Mouse (Mus musculus) T-cell, adult 2 months (primary cell): ENCODE results near the gene S100a3.
A peak's percentile ranks its signal among the peaks of the same experiment; 100 is the strongest.

Experiments used
- DNase-seq: peaks from one replicate; pipeline ENCODE4 v3.0.0; 2022; ENCODE audit warnings: low spot score

Gene S100a3

GRCm38 (mm10) chr3:90601486-90602110 is 41.2 kb downstream of the S100a3 start, which contains the start of gene Gm42674:
Gene Gm42674, plus strand, starts transcription at chr3:90601904.
- DNase-seq = no peak

- no peak for DNase-seq
These were observed 43.2 kb downstream of the S100a3 start, which contains the start of gene S100a4 for GRCm38 (mm10) chr3:90603623-90604022. Gene S100a4, plus strand, starts transcription at chr3:90603771.

- DNase-seq = no peak
These were observed 44.0 kb downstream of the S100a3 start for GRCm38 (mm10) chr3:90604416-90604815.

DNA sequence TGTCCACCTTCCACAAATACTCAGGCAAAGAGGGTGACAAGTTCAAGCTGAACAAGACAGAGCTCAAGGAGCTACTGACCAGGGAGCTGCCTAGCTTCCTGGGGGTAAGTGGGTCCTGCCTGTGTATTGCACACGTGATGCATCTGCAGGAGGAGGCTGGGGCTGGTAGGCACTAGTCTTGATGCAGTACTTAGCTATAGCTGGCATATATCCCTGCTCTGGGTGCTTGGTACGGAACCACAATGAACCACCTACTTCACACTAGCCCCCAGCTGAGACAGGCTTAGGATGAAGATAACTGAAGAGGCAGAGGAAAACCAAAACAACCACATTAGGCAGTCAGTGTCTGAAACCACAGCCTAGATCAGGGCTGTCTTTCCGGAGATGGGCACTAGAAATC is 44.7 kb downstream of the S100a3 start:
- DNase-seq = peak; percentile 38

DNA sequence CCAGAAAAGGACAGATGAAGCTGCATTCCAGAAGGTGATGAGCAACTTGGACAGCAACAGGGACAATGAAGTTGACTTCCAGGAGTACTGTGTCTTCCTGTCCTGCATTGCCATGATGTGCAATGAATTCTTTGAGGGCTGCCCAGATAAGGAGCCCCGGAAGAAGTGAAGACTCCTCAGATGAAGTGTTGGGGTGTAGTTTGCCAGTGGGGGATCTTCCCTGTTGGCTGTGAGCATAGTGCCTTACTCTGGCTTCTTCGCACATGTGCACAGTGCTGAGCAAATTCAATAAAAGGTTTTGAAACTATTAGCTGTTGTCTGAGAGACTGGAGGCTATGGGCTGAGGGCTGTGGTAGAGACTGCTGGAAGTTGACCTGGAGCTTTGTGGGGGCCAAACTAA is 45.4 kb downstream of the S100a3 start:
- no peak for DNase-seq

GRCm38 (mm10) chr3:90606185-90606584 is 45.8 kb downstream of the S100a3 start:
- DNase-seq = no peak

GRCm38 (mm10) chr3:90607361-90607760 is 47.0 kb downstream of the S100a3 start:
- DNase-seq = no peak

- DNase-seq = no peak
These were observed 47.8 kb downstream of the S100a3 start, which contains the start of gene S100a5 for GRCm38 (mm10) chr3:90608223-90608622. Gene S100a5, plus strand, starts transcription at chr3:90608523.

- DNase-seq = no peak
These were observed 48.7 kb downstream of the S100a3 start for GRCm38 (mm10) chr3:90609102-90609501.

GRCm38 (mm10) chr3:90611494-90611893 is 51.1 kb downstream of the S100a3 start:
- DNase-seq = no peak

DNA sequence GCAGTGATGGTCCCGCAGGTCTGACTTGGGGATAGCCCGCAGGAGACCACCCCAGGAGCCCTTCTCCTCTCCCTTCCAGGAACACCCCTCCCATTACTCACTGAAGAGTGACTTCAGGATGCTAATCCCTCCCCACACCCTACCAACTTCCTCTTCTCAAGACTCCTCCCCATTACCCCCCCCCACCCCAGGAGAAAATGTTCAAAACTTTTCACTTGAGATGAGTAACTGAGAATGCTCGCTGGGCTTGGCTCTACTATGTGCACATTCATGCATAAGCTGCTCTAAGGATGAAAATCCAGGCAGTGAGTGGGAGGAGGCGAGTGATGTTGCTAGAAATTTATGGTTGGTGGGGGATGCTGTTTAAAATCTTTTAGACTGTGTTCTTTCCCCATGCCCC is 51.7 kb downstream of the S100a3 start:
- DNase-seq = no peak

DNA sequence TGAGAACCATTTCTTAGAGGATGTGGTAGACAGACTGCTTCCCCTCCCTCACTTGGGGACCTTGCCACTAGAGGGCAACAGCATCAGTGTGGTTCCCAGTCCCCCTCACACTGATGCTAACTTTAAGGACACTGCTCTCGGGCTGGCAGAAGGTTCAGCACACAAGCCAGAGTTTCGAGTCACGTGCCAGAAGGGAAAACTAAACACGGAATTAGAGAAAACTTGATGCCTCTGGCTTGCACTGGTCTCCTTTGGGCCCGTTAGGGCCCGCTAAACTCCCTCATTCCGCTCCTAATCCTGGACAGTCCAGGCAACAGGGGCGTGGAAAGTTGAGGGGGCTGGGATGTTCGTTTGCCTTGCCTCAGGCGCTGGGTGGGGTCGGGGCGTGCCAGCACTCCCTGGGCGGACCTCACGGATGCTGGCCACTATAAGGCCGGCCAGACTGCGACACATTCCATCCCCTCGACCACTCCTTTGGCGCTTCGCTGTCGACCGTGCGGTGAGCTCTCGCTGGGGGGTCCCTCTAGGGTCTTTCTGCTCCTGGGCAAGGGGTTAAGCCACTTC is 52.4 kb downstream of the S100a3 start, which contains the start of gene S100a6:
Gene S100a6, plus strand, starts transcription at position 155 of the 564 bp plus-strand sequence.
- peak; percentile 76 for DNase-seq

DNA sequence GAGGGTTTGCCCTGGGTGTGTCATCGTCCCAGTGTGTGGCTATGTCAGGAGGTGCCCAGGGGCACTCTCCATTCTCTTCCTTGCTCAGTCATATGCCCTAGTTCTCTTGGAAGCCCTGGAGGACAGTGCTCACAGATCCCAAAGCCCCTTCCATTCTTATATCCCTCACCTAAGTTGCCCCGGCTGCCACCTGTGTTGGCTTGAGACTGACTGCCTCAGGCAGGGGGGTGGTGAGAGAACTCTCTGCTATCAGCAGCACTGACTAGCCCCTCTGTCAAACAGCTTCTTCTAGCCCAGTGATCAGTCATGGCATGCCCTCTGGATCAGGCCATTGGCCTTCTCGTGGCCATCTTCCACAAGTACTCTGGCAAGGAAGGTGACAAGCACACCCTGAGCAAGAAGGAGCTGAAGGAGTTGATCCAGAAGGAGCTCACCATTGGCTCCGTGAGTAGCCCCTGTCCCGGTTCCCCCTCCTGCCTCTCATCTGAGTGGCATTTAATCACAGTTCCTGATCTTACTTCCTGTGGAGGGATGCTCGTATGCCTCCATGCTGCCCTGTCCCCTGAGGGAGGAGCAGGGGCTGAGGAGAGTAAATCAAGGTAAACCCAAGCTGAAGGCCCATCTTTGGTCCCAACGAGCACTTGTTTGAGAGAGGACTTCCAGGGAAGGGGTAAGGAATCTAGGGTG is 53.2 kb downstream of the S100a3 start:
- no peak for DNase-seq

- no peak for DNase-seq
These were observed 53.8 kb downstream of the S100a3 start for GRCm38 (mm10) chr3:90614148-90614530.

GRCm38 (mm10) chr3:90614611-90615251 is 54.4 kb downstream of the S100a3 start:
- DNase-seq = no peak

- peak; percentile 77 for DNase-seq
These were observed 55.0 kb downstream of the S100a3 start for GRCm38 (mm10) chr3:90615415-90615814.

GRCm38 (mm10) chr3:90615911-90616310 is 55.5 kb downstream of the S100a3 start:
- no peak for DNase-seq

GRCm38 (mm10) chr3:90617586-90617985 is 57.2 kb downstream of the S100a3 start:
- DNase-seq = no peak

DNA sequence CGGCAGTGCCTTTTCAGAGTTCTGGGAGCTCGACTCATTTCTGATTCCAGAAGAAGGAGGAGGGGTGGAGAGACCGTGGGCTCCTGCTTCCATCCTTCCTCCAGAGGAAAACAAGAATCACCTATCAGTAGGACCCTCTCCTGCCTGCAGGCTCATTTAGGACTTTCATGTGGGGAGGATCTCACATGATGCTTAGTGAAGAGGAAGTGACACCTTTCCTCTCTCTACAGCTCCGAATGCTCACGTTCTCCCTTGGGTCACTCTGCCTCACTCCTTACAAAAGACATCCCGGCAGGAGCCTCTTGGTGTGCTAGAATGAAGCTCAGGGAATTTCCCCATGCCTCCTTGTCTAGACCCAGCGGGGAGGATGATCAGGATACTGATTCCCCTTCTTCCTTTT is 61.2 kb downstream of the S100a3 start:
- no peak for DNase-seq

GRCm38 (mm10) chr3:90623435-90624071 is 63.2 kb downstream of the S100a3 start:
- DNase-seq = peak; percentile 49

GRCm38 (mm10) chr3:90625496-90625895 is 65.1 kb downstream of the S100a3 start:
- DNase-seq = no peak
